Comparison of ENCODE assay signal across 13 mouse cellular contexts in genomic region chr11:5519681-5520080, GRCm38 (mm10). TPM values are rescaled to one million over a fixed set of nuclear protein-coding genes. Genes with fewer than 3 reads are reported as not detected.
A peak's percentile ranks its signal among the peaks of the same experiment; 100 is the strongest.
DNase-seq lines count a peak whose midpoint lies in the region; ATAC-seq and TF ChIP-seq lines count a peak whose summit lies in the region.
"Had no signal": no experiment of that assay in that cellular context is flagged by ENCODE, and none has a peak within 500 bp of the region (broad histone marks: within the 10 kb centered on the region; RNA-seq: fewer than 3 reads in every experiment).

No protein-coding gene starts in this region.

- in situ Hi-C loops in CH12.LX (cut with MboI; ENCODE audit: low pct_ligation_motif_present, low pct_unique_long_range_greater_than_20kb, low sequenced_read_pairs): loop anchor here (5.0 kb wide), 1 partner anchor 32 kb away; no protein-coding TSS in a partner anchor

- peaks cover 27% of the 10 kb centered on the region for H3K36me3 ChIP-seq in heart, embryonic 14.5 days (ENCODE audit: control insufficient read depth, insufficient read depth, low read length)
- peaks cover 21 to 25% of the 10 kb centered on the region in 2 experiments for H3K36me3 ChIP-seq in CH12.LX (replicated peaks in 1 of 2; ENCODE audit: control insufficient read depth in 1 of 2, insufficient read depth in 1 of 2, low read length in 1 of 2)
- H3K36me3 ChIP-seq in embryonic facial prominence, embryonic 13.5 days: peaks cover 23% of the 10 kb centered on the region
- H3K36me3 ChIP-seq in liver, embryonic 13.5 days: peaks cover 25% of the 10 kb centered on the region

- peaks cover 31% of the 10 kb centered on the region for H3K79me2 ChIP-seq in CH12.LX (replicated peaks; ENCODE audit: control insufficient read depth, extremely low read depth, insufficient read depth, poor library complexity, severe bottlenecking)

- 70% methylated on average over 3 of the region's 3 CpGs for WGBS in heart, embryonic 14.5 days
- WGBS in embryonic facial prominence, embryonic 13.5 days: 78% methylated on average over 3 of the region's 3 CpGs
- WGBS in liver, embryonic 13.5 days (ENCODE audit: insufficient replicate concordance): 74% methylated on average over 3 of the region's 3 CpGs

- H3K27ac ChIP-seq in heart, embryonic 14.5 days (replicated peaks in 1 of 2; ENCODE audit: control insufficient read depth in 1 of 2, insufficient read depth in 1 of 2, low read depth in 2 of 2, low read length in 2 of 2): peak overlapping the region in 1 of 2 experiments; percentile 94; a peak in 2 of 4 replicates
- H3K27ac ChIP-seq in CH12.LX (ENCODE audit: insufficient read depth, low read depth): no peak overlapping the region
- peak overlapping the region; percentile 90; the same call in 1 of the 2 replicates for H3K27ac ChIP-seq in embryonic facial prominence, embryonic 13.5 days
- no peak overlapping the region for H3K27ac ChIP-seq in liver, embryonic 13.5 days

- H3K4me3 ChIP-seq in heart, embryonic 14.5 days (ENCODE audit: control insufficient read depth in 1 of 2, insufficient read depth in 1 of 2, low read depth in 1 of 2, low read length in 2 of 2): no peak overlapping the region
- H3K4me3 ChIP-seq in CH12.LX (replicated peaks in 1 of 3; ENCODE audit: low read depth in 2 of 3, low read length in 2 of 3, poor library complexity in 1 of 3): peak overlapping the region in 1 of 3 experiments; percentile 92
- peak overlapping the region; percentile 97 for H3K4me3 ChIP-seq in embryonic facial prominence, embryonic 13.5 days
- H3K4me3 ChIP-seq in liver, embryonic 13.5 days (replicated peaks): peak overlapping the region; percentile 94; the same call in 1 of the 2 replicates

- H3K4me2 ChIP-seq in heart, embryonic 14.5 days (ENCODE audit: low read length): peak overlapping the region; percentile 65
- peak overlapping the region; percentile 69 for H3K4me2 ChIP-seq in CH12.LX (ENCODE audit: insufficient read depth, low read depth, poor library complexity, severe bottlenecking)
- H3K4me2 ChIP-seq in embryonic facial prominence, embryonic 13.5 days: peak overlapping the region; percentile 66
- peak overlapping the region; percentile 89 for H3K4me2 ChIP-seq in liver, embryonic 13.5 days

- no peak for DNase-seq in heart, adult 9 months (ENCODE audit: low spot score in 2 of 2)
- no peak for DNase-seq in CH12.LX (ENCODE audit: extremely low read depth)
- DNase-seq in liver, embryonic 13.5 days: no peak
- no peak for DNase-seq in right cerebral cortex, postnatal 36 days (ENCODE audit: low spot score in 2 of 2)
- no peak for DNase-seq in cerebellum, adult 11 months
- DNase-seq in testis, postnatal 14 days (ENCODE audit: low spot score): no peak
- DNase-seq: thymus, postnatal 14 days had no signal

- no peak for TF ChIP-seq POLR2A in CH12.LX (IDR thresholded peaks at IDR 0.05; ENCODE audit: low read depth, low read length)

- no peak for TF ChIP-seq EP300 in CH12.LX (IDR thresholded peaks at IDR 0.05; ENCODE audit: low read length)

- H3K27me3 ChIP-seq in heart, embryonic 14.5 days (ENCODE audit: control insufficient read depth, insufficient read depth, low read length): no peaks in the 10 kb centered on the region
- no peaks in the 10 kb centered on the region for H3K27me3 ChIP-seq in CH12.LX (replicated peaks)
- no peaks in the 10 kb centered on the region for H3K27me3 ChIP-seq in embryonic facial prominence, embryonic 13.5 days
- no peaks in the 10 kb centered on the region for H3K27me3 ChIP-seq in liver, embryonic 13.5 days

- ATAC-seq in heart, embryonic 14.5 days (ENCODE audit: insufficient number of reproducible peaks, insufficient read depth, low FRiP score, low read depth): no peak
- ATAC-seq in embryonic facial prominence, embryonic 13.5 days (ENCODE audit: insufficient number of reproducible peaks, insufficient read depth, low FRiP score, low TSS enrichment, low read depth): no peak
- ATAC-seq in liver, embryonic 13.5 days (ENCODE audit: low read depth): no peak

- H3K9me3 ChIP-seq in heart, embryonic 14.5 days (ENCODE audit: control insufficient read depth, low read length): no peaks in the 10 kb centered on the region
- no peaks in the 10 kb centered on the region for H3K9me3 ChIP-seq in CH12.LX (replicated peaks; ENCODE audit: low read length)
- H3K9me3 ChIP-seq in embryonic facial prominence, embryonic 13.5 days: no peaks in the 10 kb centered on the region
- H3K9me3 ChIP-seq in liver, embryonic 13.5 days (replicated peaks): no peaks in the 10 kb centered on the region
- H3K9me3 ChIP-seq: G1E had no signal

- no peak for TF ChIP-seq RAD21 in CH12.LX (IDR thresholded peaks at IDR 0.05; ENCODE audit: low read depth, low read length)

- no peak for TF ChIP-seq CTCF in CH12.LX (conservative IDR thresholded peaks at IDR 0.05 in 1 of 2, IDR thresholded peaks at IDR 0.05 in 1 of 2; ENCODE audit: low read depth in 2 of 2, low read length in 2 of 2)

- peak overlapping the region; percentile 99 for H3K9ac ChIP-seq in heart, embryonic 14.5 days (ENCODE audit: low read length)
- peak overlapping the region; percentile 60 for H3K9ac ChIP-seq in CH12.LX (ENCODE audit: insufficient read depth, low read depth)
- H3K9ac ChIP-seq in embryonic facial prominence, embryonic 13.5 days: 0 out of 2 replicates have a peak overlapping the region, but pooled peaks have one; percentile 97
- H3K9ac ChIP-seq in liver, embryonic 13.5 days: peak overlapping the region; percentile 73

- H3K4me1 ChIP-seq in heart, embryonic 14.5 days (ENCODE audit: control insufficient read depth in 2 of 2, insufficient read depth in 2 of 2, low read length in 2 of 2): peaks cover 3 to 24% of the 10 kb centered on the region in 2 experiments; a peak in 3 of 4 replicates
- peaks cover 12 to 30% of the 10 kb centered on the region in 2 experiments for H3K4me1 ChIP-seq in CH12.LX (ENCODE audit: control insufficient read depth in 1 of 2, insufficient read depth in 2 of 2)
- H3K4me1 ChIP-seq in embryonic facial prominence, embryonic 13.5 days: peaks cover 33% of the 10 kb centered on the region
- H3K4me1 ChIP-seq in liver, embryonic 13.5 days (replicated peaks): peaks cover 33% of the 10 kb centered on the region

- dilution Hi-C loops in CH12.LX (cut with MboI; ENCODE audit: extremely low pct_ligation_motif_present, extremely low pct_unique_long_range_greater_than_20kb, low sequenced_read_pairs): no loop called here

TF ChIP-seq in CH12.LX, 34 proteins besides CTCF, POLR2A, EP300 and RAD21:
- no peak for TF ChIP-seq MYC (IDR thresholded peaks at IDR 0.05; ENCODE audit: low read depth, low read length)
- TF ChIP-seq MXI1 (IDR thresholded peaks at IDR 0.05; ENCODE audit: low read depth, low read length): no peak

RNA-seq across cellular contexts. Expression of gene Xbp1, which starts 0.8 kb away (rescaled TPM):
- polyA plus RNA-seq in heart, embryonic 14.5 days (2014; fragmentation: Nextera tagmentation; extraction: Ambion mirVana): 114 and 121 TPM in 2 replicates
- total RNA-seq in CH12.LX (2012; rRNA removed): 111 and 148 TPM in 2 replicates
- 128 and 133 TPM in 2 replicates for total RNA-seq in CH12.LX (2014; rRNA removed)
- 108 and 131 TPM in 2 replicates for polyA plus RNA-seq in CH12.LX (2012; ENCODE audit: insufficient read length, low read depth)
- 141 and 151 TPM in 2 replicates for polyA plus RNA-seq in embryonic facial prominence, embryonic 13.5 days (2015; fragmentation: Nextera tagmentation; extraction: Ambion mirVana)
- polyA plus RNA-seq in liver, embryonic 13.5 days (2015; fragmentation: Nextera tagmentation; extraction: Ambion mirVana): 82.1 and 95.7 TPM in 2 replicates

RNA-seq across cellular contexts. Expression of gene Ccdc117, which starts 22.3 kb away (rescaled TPM):
- 12.5 and 12.6 TPM in 2 replicates for polyA plus RNA-seq in heart, embryonic 14.5 days (2014; fragmentation: Nextera tagmentation; extraction: Ambion mirVana)
- total RNA-seq in CH12.LX (2012; rRNA removed) (27.0 and 31.8 TPM in 2 replicates), CH12.LX (2014; rRNA removed) (38.9 and 44.2 TPM in 2 replicates)
- 24.1 and 24.3 TPM in 2 replicates for polyA plus RNA-seq in CH12.LX (2012; ENCODE audit: insufficient read length, low read depth)
- 18.7 and 19.2 TPM in 2 replicates for polyA plus RNA-seq in embryonic facial prominence, embryonic 13.5 days (2015; fragmentation: Nextera tagmentation; extraction: Ambion mirVana)
- 8.6 and 11.4 TPM in 2 replicates for polyA plus RNA-seq in liver, embryonic 13.5 days (2015; fragmentation: Nextera tagmentation; extraction: Ambion mirVana)

RNA-seq across cellular contexts. Expression of gene Ankrd36, which starts 49.8 kb away (rescaled TPM):
- polyA plus RNA-seq in heart, embryonic 14.5 days (2014; fragmentation: Nextera tagmentation; extraction: Ambion mirVana): not detected in 2 replicates
- not detected in 2 replicates for total RNA-seq in CH12.LX (2012; rRNA removed)
- not detected in 2 replicates for total RNA-seq in CH12.LX (2014; rRNA removed)
- polyA plus RNA-seq in CH12.LX (2012; ENCODE audit: insufficient read length, low read depth): not detected in 2 replicates
- not detected in 2 replicates for polyA plus RNA-seq in embryonic facial prominence, embryonic 13.5 days (2015; fragmentation: Nextera tagmentation; extraction: Ambion mirVana)
- 1.1 and 1.5 TPM in 2 replicates for polyA plus RNA-seq in liver, embryonic 13.5 days (2015; fragmentation: Nextera tagmentation; extraction: Ambion mirVana)
- total RNA-seq: gastrocnemius, postnatal 4 days; layer of hippocampus, postnatal 10 days; megakaryocyte progenitor cell, adult 5-6 weeks had no signal

Comparison
In these comparisons a context has a peak if more than half of its experiments do, and no peak if none do; other contexts are left out.
1. H3K4me3 ChIP-seq: peak in embryonic facial prominence, embryonic 13.5 days (single experiment) and liver, embryonic 13.5 days (single experiment); none in heart, embryonic 14.5 days (0 of 2).
2. Peak in every context shown above with its lines, with median percentiles within 50 percentile points of each other: H3K4me2 ChIP-seq and H3K9ac ChIP-seq.